Mouse (Mus musculus): ENCODE results near the gene Enpep.

Enpep gene

DNA sequence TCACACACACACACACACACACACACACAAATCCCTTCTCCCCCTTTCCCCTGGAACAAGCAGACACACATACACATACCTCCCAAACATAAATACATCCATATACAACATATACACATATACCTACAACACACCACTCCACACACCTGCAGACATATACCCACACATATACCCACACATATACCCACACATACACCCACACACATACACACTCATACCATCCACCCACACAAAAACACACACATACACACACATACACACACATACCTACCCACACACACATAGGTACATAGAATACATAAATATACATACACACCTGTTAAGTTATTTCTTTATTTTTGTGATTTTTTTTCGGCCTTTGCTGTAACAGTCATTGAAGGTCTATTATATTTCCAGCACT, 94.5 kb downstream of the Enpep start:
- no peak for DNase-seq (ENCODE audit: low spot score)

DNA sequence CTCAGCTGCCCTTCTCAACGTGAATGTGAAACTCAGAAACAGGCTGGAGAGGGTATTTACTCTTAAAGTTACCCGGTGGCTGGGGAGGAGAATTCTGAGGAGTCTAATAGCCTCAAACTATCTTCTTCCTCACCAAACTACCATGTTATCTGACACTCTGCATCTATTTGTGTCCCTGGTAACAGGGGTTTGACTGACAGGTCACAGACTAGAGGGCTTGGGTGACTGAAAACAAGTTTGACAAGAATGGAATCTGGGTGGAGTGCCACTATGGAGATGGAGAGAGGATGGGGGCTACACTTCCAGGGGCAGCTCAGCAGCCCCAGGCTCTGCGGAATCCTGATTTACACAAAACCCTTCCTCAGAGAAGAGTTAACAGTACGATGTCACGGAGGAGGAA, 105.2 kb downstream of the Enpep start:
- DNase-seq (ENCODE audit: low spot score): no peak

DNA sequence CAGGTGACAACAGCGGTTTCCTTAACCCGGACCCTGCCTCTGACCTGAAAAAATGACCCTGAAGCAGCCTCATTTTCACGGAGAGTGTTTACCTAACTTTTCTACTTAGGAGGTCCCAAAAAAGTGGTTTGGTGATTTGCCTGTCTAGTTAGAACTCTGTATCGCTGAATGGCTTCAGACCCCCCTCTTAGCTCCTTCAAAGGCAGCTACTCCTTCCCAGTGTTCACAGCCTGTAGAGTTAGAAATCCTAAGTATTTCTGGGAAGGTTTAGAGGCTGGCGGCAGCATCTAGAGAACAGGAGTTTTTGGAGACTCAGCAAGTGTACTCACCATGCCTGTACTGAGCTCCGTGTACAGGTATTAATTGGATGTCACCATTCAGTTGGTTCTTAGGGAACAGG, 105.8 kb downstream of the Enpep start:
- DNase-seq (ENCODE audit: low spot score): no peak

DNA sequence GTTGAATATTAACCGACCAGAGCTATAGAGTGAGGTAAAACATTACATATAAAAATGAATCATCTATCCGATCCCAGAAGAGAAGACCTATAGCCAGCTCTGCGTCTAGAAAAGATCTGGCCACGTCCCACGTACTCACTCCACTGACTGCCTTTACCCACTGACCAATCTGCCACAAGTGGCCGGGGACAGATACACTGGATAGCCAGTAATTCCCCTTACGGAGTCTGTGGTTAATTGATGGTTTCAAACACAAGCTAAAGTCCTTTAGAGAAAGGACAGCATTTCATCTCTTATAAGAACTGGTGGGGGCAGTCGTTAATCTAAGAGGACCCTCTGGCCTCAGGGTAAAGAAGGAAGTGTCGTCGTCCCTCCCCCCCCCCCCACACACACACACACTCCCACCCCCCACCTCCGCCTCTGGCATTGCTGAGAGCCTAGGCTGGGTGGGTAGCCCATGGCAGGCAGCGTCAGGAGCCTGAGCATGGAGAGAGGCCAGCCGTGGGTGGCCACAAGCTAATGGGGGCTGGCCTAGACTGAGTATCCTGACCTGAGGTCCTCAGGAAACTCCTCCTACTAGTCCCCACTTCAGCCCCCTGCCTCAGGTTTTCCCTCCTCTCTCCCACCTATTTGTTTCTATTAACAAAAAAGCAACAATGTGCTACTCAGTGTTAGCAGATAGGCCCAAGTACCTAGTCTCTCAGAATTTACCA, 106.8 kb downstream of the Enpep start:
- DNase-seq (ENCODE audit: low spot score): no peak

DNA sequence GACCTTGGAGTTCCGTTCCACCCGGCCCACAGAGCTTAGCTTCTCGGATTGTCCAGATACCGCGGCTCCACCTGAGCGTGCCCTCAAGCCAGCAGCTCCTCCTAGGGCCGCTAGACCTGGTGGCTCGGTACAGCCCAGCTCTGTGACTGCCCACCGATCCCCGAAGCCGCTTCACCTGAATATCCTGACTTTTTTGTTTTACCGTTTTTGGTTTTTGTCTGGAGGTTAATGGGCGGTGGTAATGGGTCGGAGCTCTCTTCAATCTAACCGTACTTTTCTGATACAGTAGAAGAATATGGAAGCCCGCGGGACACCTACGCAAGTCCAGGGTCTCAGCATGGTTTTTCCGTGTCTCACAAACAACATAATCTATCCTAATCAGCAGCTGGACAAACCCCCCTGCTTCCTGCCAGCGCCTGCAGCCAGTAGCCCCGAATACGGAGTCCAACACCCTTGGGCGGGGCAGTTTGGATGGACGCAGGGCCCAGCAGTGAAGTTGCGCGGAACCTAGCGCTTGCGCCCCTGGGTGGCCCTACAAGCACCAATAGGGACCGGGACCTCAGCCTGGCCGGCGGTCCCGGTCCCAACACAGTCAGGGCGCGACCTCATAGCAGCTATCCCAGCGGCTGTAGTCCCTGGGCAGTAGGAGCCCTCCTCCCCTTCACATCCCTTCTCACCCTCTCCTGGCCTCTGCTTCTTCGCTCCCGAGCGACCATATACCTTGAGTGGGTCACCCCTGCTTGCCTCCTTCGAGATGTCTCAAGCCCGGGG, 107.5 kb downstream of the Enpep start:
- DNase-seq (ENCODE audit: low spot score): no peak

DNA sequence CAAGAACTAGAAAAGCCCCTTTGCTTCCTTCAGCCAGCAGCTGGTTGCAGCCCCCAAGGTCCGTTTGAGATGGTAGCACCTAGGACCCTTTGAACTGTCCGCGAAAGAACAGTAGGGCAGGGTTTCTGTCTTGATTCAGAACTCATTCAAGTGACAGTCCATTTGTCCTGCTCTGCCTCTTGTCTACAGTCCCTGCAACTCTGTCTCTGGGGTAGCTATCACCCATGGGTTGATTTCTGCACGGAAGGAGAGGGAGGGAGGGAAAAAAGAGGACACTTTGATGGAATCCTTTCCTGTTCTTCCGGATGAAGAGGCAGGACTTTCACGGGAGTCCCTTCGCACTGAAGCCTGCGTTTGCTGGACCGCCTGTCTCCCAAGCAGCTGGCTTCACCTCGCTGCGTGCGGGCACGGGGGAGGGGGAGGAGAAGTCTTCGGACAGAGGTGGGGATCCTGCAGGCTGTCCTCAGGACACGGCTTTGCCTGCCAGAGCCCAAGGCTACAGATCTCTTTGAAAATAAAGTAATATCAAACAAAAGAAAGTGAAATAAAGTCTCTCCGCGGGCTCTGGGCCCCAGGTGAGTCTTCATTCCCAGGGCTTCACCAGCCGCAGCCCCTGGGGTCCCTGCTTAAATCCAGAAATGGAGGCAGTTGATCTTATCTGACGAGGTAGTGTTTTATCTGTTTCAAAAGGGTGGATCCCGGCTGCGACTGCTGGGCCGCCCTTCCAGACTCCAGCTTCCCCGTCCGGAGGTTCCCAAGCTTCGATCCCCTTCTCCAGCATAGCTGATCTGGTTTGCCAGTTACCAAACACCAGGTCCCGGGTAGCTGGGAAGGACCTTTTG, 108.3 kb downstream of the Enpep start:
- no peak for DNase-seq (ENCODE audit: low spot score)

DNA sequence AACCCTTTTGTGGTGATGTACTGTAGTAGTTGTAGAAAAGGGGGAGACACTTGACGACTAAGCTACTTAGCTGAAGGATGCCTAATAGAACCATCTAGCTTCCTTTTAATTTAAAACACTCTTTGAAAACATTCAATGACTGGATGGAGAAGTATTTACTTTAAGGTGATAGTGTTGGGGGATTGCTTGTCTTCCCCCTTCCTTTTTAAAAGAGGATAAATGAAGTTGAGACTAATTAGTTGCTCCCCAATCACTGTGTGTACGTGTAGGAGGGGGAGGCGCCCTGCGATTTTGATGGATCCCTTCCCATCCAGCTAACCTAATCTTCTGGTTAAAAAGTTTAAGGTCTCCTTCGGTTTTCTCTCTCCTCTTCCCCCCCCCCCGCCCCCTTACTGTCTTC, 109.1 kb downstream of the Enpep start:
- no peak for DNase-seq (ENCODE audit: low spot score)

DNA sequence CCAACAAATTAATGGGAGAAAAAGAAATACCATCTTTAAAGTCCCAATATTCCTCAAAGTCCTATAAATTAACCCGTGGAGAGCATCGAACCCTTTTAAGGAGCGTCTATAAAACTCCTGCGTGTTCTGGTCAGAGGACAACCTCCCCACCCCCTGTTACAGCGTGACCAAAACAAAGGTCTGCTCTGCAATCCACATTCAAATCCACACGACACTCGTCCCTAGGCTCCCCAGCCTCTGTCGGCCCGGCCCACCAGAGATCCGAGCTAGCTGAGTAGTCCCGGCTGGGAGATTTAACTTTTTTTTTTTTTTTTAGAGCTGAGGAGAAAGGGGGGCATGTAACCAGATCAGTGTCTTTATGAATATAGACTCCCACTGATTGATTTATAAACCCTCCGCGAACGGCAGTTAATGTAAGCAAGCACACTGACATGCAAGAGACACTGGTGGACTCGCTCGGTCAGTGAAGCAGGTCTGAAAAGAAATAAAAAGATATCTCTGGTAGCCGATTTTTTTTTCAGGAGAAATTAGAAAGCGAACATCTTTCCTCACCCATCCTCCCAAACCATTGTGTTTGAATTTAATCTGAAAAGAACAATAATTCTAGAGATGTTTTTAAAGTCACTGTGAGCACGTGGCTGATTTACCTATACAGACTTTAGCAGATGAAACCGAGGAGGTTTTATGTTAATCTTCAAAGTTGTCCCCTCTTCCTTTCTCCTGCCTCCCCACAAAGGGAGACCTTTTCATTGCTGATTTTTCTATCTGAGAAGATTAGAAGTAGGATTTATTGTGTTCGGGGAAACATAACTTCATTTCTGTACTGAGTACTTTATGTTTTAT, 109.9 kb downstream of the Enpep start:
- DNase-seq (ENCODE audit: low spot score): no peak

DNA sequence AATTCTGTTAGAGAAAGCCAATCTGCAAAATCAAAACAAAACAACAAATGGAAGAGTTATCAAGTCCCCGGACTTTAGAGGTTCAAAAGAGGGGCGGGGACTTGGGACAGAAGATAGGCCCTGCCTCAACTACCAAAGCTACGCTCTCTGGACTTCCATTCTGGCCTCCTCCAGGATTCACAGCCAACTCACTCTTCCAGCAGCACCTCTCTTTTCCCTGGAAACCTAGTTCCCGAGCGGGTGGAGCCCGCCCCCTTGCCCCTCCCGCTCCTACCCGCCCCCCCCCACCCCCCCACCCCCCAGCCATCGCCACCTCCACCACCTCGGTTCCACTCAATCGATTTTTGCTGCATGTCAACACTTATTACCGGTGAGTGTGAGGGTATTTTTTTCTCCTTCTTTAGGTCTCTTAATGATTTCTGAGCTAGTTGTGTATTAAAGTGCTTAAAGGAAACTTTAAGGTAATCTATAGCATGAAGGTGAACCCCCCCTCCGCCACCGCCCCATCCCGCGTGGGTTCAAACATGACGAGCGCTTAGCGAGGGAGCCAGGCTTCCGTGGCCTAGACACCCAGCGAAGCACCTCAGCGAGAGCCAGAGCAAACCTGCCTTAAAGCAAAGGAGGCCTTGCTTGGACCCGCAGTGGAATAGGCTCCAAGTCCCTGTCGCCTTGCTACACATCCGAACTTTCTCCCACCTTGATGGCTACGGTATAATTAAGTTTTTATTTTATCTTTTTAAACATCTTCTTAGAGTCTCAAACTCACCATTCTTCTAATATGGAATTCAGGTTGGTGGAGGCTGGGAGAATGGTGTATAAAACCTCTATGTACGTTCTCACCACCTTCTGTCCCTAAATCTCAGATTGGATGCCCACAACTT, 110.9 kb downstream of the Enpep start:
- DNase-seq (ENCODE audit: low spot score): no peak

DNA sequence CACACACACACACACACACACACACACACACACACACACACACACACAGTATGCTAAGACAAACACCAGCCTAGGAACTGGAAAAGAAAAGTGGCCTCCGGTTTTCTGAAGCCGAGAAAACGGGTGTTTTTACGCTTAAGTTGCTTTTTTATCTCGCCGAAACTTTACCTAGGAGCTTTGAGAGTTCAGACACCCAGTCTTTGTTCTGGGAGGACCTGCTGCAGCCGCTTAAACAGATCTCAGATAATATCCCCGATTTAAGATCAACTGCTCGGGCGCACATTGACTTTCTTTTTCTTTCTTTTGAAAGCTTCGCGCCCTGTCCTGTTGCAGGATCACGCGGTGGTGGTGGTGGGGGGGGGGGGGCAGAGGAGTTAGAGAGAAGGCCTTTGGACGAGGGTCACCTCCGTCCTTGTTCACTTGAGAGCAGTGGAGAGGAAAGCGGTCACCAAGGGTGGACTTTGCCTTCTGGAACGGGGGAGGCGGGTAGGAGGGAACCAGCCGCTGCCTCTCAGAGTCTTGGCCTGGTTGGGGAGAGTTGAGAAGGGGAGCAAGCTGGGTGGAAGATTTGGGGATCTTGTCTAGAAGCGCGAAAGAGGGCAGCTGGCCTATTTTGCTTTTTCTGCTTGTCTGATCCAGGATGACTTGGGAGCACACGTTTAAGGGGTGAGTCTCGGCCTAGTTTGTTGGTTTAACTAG, 111.7 kb downstream of the Enpep start:
- DNase-seq (ENCODE audit: low spot score): no peak

DNA sequence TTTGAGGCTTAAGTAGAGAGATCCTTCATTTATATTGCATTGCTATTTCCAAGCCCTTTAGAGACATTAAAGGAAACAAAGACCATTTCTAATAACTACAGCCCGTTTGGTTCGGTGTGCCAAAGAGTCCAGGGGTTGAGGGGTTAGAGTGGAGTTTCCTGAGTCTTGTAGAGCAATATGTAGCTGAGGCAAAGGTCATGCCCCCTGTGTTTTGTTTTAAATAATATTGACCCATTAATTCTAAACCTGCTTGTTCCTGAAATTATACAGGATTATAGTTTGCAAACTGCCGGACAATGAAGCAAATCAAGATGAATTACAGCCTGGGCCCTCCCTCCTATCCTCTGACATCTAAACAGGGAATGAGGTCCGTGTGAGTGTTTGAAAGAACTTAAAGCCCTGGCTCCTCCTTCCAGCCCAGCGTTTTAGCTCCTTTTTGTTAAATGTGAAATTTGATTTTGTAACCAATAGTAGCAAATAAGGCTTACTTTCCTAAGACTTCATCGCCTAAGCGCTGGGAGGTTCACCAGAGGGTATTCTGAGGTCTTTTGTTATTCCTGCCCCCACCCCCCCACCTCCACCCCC, 112.3 kb downstream of the Enpep start:
- DNase-seq (ENCODE audit: low spot score): no peak

Measured in c-Kit-positive CD71-positive TER-119-positive erythroid progenitor cells, embryonic 14.5 days (primary cell).